Mouse (Mus musculus) CH12.LX (cell line): Measurements from ENCODE around the gene Olfr92.

Experiments
- CHD1 ChIP-seq: IDR thresholded peaks from 2 replicates; pipeline ENCODE4 v1.6.1; 2012; ENCODE audit warnings: low read depth, low read length, improper control_type of control experiment, inconsistent platforms
- CTCF ChIP-seq, 2 experiments: IDR thresholded peaks in 1 of 2; conservative IDR thresholded peaks in 1 of 2; 2 replicates each; pipeline ENCODE4 v1.5.1; 2011 to 2012; ENCODE audit warnings: low read depth in 2 of 2, low read length in 2 of 2, improper control_type of control experiment in 1 of 2, inconsistent platforms in 1 of 2, mild to moderate bottlenecking in 1 of 2, moderate library complexity in 1 of 2

DNA sequence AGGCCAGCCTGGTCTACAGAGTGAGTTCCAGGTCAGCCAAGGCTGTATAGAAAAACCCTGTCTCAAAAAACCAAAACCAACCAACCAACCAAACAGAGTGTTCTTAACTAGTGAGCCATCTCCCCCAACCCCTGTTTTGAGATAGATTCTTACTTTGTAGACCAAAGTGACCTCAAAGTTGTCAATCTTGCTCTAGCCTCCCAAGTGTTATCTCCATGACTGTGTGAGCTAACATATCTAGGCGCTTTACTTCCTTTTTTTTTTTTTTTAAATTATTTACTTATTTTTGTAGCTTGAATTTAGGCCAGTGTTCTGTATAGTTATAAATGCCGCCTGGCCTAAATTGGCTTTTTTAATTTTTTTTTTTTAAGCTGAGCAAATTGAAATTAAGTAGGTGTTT lies 53.9 kb downstream of the Olfr92 start:
- TF ChIP-seq CHD1 (no peak), CTCF (conservative IDR thresholded peaks at IDR 0.05 in 1 of 2, IDR thresholded peaks at IDR 0.05 in 1 of 2; ENCODE audit: low read depth in 2 of 2, low read length in 2 of 2) (no peak)
